Mouse (Mus musculus) heart, adult 8-10 months (tissue): ENCODE data around the gene Rnf19b. TPM values are rescaled to one million over a fixed set of nuclear protein-coding genes. Genes with fewer than 3 reads are reported as not detected.

Source experiments
- DNase-seq: peaks from one replicate; pipeline ENCODE4 v3.0.0; 2022; ENCODE audit warnings: low spot score
- total RNA-seq, 4 experiments: library from RNA; stranded (reverse); gene quantifications; 2 replicates each; pipeline ENCODE4 v1.2.4; 2022

The Rnf19b gene
- total RNA-seq, 4 experiments from 2014 or later: 26.0 to 30.0 (median 27.7) TPM

GRCm38 (mm10) chr4:129117720-129118510, 59.8 kb downstream of the Rnf19b start:
- no peak for DNase-seq

GRCm38 (mm10) chr4:129119708-129120107, 61.6 kb downstream of the Rnf19b start:
- no peak for DNase-seq

GRCm38 (mm10) chr4:129120520-129121445, 62.7 kb downstream of the Rnf19b start:
- no peak for DNase-seq

- no peak for DNase-seq
These were observed 63.6 kb downstream of the Rnf19b start, which contains the start of gene Hpca for GRCm38 (mm10) chr4:129121569-129122086. Hpca (minus strand) TSS chr4:129122036.

- DNase-seq: no peak
These were observed 64.0 kb downstream of the Rnf19b start for GRCm38 (mm10) chr4:129122107-129122506.

GRCm38 (mm10) chr4:129122719-129123118, 64.6 kb downstream of the Rnf19b start:
- no peak for DNase-seq

GRCm38 (mm10) chr4:129124652-129125146, 66.6 kb downstream of the Rnf19b start:
- DNase-seq: no peak

- no peak for DNase-seq
These were observed 67.8 kb downstream of the Rnf19b start for GRCm38 (mm10) chr4:129125736-129126451.

GRCm38 (mm10) chr4:129128582-129129338, 70.7 kb downstream of the Rnf19b start:
- no peak for DNase-seq

GRCm38 (mm10) chr4:129129387-129129786, 71.3 kb downstream of the Rnf19b start:
- DNase-seq: no peak

GRCm38 (mm10) chr4:129130149-129130548, 72.1 kb downstream of the Rnf19b start:
- no peak for DNase-seq

GRCm38 (mm10) chr4:129130755-129131303, 72.8 kb downstream of the Rnf19b start:
- no peak for DNase-seq

GRCm38 (mm10) chr4:129134799-129135585, 76.9 kb downstream of the Rnf19b start:
- DNase-seq: peak; percentile 66

Other genes starting within 250 kb of the Rnf19b start
- gene Trim62, start 174.7 kb upstream of the Rnf19b start, total RNA-seq: 1 to 10 TPM in 3 of 4 experiments, under 1 TPM in 1; 0.97 to 1.1 (median 1.0) TPM
- 1 to 10 TPM; 2.5 to 5.5 (median 3.2) TPM for gene Azin2, start 95.8 kb upstream of the Rnf19b start, total RNA-seq
- 10 to 100 TPM; 58.0 to 66.2 (median 62.3) TPM for gene Ak2, start 66.3 kb upstream of the Rnf19b start, total RNA-seq
- not detected for gene Tmem54, start 47.3 kb downstream of the Rnf19b start, total RNA-seq
- under 1 TPM in 3 of 4 experiments, not detected in 1; 0.22 to 0.44 (median 0.33) TPM for gene Hpca, start 63.8 kb downstream of the Rnf19b start, total RNA-seq
- gene Fndc5, start 78.7 kb downstream of the Rnf19b start, total RNA-seq: 100 to 1,000 TPM; 334 to 410 (median 360) TPM
- 10 to 100 TPM in 3 of 4 experiments, 1 to 10 TPM in 1; 8.2 to 15.2 (median 12.1) TPM for gene S100pbp, start 131.5 kb downstream of the Rnf19b start, total RNA-seq
- 10 to 100 TPM; 24.9 to 35.0 (median 29.2) TPM for gene Yars, start 131.5 kb downstream of the Rnf19b start, total RNA-seq
- 1 to 10 TPM; 2.8 to 4.0 (median 3.2) TPM for gene C77080, start 203.1 kb downstream of the Rnf19b start, total RNA-seq
- gene Sync, start 229.3 kb downstream of the Rnf19b start, total RNA-seq: 10 to 100 TPM; 19.5 to 31.7 (median 25.4) TPM